Mouse (Mus musculus): ENCODE measurements around the gene Kcnh4. TPM values are rescaled to one million over a fixed set of nuclear protein-coding genes. Genes with fewer than 3 reads are reported as not detected.

The Kcnh4 gene
- total RNA-seq, 2 experiments from 2014 or later: not detected

DNA sequence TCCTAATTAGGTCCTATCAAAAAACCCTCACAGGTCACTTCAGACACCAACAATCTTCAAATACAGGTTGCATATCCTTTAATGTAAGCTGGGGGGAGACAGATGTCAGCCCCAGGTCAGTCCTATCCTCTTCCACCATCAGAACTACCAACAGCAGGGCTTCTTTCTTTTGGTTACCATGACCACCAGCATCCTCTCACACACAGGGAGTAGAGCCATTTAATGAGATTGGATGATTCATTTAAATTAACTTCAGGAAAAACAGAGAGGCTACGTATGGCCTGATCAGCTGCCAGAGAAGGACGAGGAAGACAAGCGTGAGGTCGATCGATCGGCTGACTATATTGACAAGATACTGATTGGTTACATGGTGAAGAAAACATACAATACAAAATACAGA lies 44.8 kb downstream of the Kcnh4 start:
- no peak for DNase-seq (ENCODE audit: low spot score)
- intact Hi-C loops (cut with DNase I): loop anchor here (1.0 to 10.0 kb wide), 4 partner anchors 46 to 350 kb away; no protein-coding TSS in a partner anchor

GRCm38 (mm10) chr11:100714534-100714915 lies 45.2 kb downstream of the Kcnh4 start:
- intact Hi-C loops (cut with DNase I): loop anchor here (1.0 to 10.0 kb wide), 4 partner anchors 47 to 350 kb away; no protein-coding TSS in a partner anchor
- no peak for DNase-seq (ENCODE audit: low spot score)

DNA sequence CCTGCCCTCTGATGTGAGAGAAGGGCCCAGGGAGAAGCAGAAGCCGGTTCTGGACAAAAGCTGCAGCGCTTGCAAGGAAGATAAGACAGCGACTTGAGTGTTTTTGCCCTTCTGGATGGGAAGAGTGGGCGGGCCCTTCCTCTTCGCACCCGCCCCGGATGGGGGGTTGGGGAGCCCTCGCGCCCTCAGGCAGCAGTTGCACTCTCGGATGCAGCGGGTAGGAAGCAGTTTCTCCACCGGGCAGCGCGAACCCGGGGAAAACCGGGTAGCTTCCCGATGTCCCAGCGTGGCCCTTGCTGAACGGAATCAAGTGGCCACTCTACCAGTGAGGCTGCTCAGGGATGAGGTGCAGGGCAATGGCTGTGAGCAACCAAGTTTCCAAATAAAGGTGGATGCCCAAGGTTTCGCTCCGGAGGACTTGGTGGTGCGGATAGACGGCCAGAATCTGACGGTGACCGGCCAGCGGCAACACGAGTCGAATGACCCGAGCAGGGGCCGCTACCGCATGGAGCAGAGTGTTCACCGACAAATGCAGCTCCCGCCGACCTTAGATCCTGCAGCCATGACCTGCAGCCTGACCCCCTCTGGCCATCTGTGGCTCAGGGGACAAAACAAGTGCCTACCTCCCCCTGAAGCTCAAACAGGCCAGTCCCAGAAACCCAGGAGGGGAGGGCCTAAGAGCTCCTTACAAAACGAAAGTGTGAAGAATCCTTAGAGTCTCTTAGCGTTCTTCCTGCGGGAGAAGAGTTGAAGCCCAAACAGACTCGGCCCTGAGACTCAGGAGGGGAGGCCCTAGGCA lies 45.8 kb downstream of the Kcnh4 start, which contains the start of gene Hspb9:
Gene Hspb9, plus strand, starts transcription at position 116 of the 799 bp plus-strand sequence.
- peak; percentile 68 for DNase-seq (ENCODE audit: low spot score)
- intact Hi-C loops (cut with DNase I): loop anchor here (1.0 to 10.0 kb wide), 4 partner anchors 47 to 351 kb away; no protein-coding TSS in a partner anchor

DNA sequence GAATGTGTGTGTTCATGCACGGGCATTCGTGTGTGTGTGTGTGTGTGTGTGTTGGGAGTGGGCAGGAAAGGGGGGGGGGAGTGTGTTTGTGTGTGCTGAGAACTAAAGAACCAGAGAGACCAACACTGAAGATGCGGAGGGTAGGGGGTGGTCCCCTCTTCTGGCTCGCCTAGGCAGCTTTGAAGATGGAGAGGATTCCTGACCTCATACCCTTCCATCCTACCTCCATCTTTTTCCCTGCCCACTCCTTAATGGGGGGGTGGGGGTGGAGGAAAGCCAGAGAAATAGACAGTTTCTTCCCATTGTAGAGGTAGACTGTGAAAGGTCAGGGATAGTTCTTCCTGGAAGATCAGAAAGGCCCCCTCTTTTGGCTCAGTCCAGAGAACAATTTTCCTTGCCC lies 46.6 kb downstream of the Kcnh4 start:
- intact Hi-C loops (cut with DNase I): loop anchor here (5.0 to 10.0 kb wide), 2 partner anchors 149 to 352 kb away; no protein-coding TSS in a partner anchor
- no peak for DNase-seq (ENCODE audit: low spot score)

DNA sequence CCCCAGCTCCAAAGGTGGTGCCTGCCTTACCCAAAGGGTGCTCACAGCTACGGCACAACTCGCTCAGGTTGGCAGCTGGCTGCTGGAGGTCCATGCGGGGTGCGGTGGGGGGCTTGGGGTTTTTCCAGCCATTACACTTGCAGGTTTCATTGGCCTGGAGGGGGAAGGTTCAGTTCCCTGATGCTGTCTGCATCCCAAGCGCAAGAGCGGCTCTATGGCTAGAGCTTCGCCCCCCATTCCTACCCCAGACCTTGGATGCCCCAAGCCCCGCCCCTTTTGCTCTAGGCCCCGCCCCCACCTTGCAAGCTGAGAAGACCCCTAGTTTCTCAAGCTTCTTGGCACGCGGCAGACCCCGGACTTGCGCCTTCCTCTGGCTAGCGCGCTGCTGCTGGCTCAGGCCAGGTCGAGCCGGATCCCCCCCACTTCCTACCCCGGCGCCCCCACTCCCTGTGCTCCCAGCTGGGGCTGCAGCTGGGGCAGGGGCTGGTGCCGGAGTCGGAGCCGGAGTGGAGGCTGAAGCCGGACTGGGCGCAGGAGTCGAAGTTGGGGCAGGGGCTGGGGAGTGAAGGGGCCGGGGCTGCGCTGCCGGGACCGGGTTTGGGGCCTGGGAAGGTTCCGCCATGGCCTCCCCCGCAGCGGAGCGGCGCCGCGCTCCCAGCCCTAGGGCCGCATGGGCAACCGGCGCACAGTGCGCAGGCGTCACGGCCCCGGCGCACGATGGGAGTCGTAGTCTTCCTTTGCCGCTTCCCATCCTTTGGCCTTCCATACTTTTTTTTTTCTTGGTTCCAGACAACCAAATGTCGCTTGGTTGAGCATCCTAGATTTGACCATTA lies 47.7 kb downstream of the Kcnh4 start, which contains the start of gene Kat2a:
Gene Kat2a, minus strand, starts transcription at position 683 of the 833 bp plus-strand sequence.
- peak; percentile 74 for DNase-seq (ENCODE audit: low spot score)
- intact Hi-C loops (cut with DNase I): loop anchor here (5.0 to 10.0 kb wide), 2 partner anchors 150 to 353 kb away; no protein-coding TSS in a partner anchor

- intact Hi-C loops (cut with DNase I): loop anchor here (5.0 to 10.0 kb wide), 2 partner anchors 151 to 354 kb away; no protein-coding TSS in a partner anchor
- no peak for DNase-seq (ENCODE audit: low spot score)
Observed at GRCm38 (mm10) chr11:100710977-100711376, 48.8 kb downstream of the Kcnh4 start.

- intact Hi-C loops (cut with DNase I): loop anchor here (5.0 to 10.0 kb wide), 2 partner anchors 152 to 354 kb away; no protein-coding TSS in a partner anchor
- no peak for DNase-seq (ENCODE audit: low spot score)
Observed at GRCm38 (mm10) chr11:100710528-100710927, 49.2 kb downstream of the Kcnh4 start.

DNA sequence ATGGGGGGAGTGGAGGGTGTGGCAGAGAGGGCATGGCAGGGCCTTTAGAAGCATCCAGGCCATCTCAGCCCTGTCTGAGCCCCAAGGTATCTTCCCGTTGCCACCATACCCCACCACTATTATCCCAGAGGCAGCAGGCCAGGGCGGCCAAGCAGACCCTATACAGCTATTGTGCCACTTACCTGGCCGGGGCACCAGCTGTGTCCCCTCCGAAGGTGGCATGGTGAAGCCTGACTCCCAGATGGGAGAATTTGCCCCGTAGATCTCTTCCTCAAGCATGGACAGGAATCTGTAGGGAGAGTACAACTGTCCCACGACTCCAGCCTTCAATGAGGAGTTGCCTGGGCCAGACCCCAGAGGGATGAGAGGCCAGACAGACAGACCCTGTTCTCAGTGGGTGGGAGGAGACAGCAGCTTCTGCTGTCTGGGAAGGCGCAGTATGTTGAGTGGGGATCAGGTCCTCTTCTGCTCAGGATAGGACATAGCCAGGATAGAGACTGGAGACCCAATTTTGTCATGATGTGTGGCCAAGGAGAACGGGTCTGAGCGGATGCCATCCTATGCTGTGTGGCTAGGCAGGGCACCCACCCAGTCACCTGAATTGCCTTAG lies 50.4 kb downstream of the Kcnh4 start:
- no peak for DNase-seq (ENCODE audit: low spot score)
- intact Hi-C loops (cut with DNase I): no loop called here

DNA sequence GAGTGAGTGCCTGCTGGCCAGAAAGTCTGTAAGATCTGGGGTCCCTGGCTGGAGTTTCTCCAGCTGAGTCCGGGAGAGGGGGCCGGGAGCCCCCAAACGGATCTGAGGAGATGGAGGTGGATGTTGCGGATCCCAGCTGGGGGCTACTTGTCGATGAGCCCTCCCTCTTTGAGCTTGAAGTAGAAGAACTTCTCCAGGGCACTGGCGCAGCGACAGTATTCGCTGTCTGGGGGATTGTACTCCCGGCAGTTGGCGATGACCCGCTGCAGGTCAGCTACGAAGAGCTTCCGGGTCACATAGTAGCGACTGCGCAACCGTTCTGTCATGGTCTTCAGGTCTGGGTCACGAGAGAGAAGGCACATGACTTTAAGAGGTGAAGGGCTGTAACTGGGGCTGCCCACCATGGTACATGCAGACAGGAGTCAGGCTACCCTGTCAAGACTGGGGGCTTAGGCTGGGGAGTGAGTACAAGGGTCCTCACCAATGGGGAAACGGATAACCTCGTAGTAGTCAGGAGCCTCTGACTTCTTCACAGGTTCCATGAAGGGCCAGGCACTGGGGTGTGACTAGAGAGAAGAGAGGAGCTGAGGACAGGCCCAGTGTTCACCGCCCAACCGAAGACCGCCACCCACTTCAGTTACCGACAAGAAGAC lies 54.5 kb downstream of the Kcnh4 start:
- DNase-seq (ENCODE audit: low spot score): no peak
- intact Hi-C loops (cut with DNase I): no loop called here

GRCm38 (mm10) chr11:100703851-100704531 lies 55.8 kb downstream of the Kcnh4 start, which contains the start of gene Dhx58:
Gene Dhx58 (minus strand): TSS chr11:100704271.
- no peak for DNase-seq (ENCODE audit: low spot score)
- intact Hi-C loops (cut with DNase I): loop anchor here (2.0 kb wide), 2 partner anchors 77 to 133 kb away; no protein-coding TSS in a partner anchor

GRCm38 (mm10) chr11:100703366-100703765 lies 56.4 kb downstream of the Kcnh4 start:
- no peak for DNase-seq (ENCODE audit: low spot score)
- intact Hi-C loops (cut with DNase I): loop anchor here (2.0 kb wide), 2 partner anchors 77 to 133 kb away; no protein-coding TSS in a partner anchor

DNA sequence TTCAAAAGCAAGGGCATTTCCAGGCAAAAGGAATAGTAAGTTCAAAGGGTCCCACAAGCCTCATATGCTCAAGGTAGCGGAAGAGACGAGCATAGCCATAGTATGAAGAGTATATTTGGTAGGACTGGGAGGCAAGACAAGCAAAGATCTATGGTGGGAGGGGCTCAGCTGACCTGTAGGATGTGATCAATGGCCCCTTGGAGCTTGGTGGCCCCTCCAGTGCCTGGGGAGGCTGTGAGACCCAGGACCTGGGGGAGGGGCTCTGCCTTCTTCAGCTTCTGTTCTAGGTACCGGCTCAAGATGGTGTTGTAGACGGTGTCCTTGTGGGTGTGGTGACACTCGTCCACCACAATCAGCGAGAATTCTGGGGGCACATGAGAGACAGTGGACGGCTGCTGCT lies 56.8 kb downstream of the Kcnh4 start:
- DNase-seq (ENCODE audit: low spot score): no peak
- intact Hi-C loops (cut with DNase I): loop anchor here (2.0 kb wide), 2 partner anchors 76 to 132 kb away; no protein-coding TSS in a partner anchor

GRCm38 (mm10) chr11:100702081-100702851 lies 57.5 kb downstream of the Kcnh4 start:
- intact Hi-C loops (cut with DNase I): loop anchor here (2.0 kb wide), 2 partner anchors 75 to 131 kb away; no protein-coding TSS in a partner anchor

DNA sequence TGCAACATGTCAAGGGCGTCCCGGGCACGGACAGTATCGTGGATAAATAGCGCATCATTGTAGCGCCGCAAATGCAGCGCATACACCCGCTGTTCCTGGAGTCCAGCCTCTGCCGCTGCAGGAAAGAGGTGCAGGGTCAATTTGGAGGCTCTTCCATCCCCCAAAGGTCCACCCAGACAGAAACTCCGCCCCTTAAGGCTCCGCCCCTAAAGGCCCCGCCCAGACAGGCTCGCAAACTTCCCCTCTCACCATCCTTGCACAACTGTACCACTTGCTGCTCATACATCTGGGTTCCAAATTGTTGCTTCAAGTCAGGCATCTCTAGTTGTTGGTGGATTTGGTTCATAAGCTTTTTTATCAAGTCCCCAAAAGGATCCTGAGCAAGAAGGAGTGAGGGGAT lies 58.4 kb downstream of the Kcnh4 start:
- intact Hi-C loops (cut with DNase I): no loop called here
- DNase-seq (ENCODE audit: low spot score): no peak

More at GRCm38 (mm10) chr11:100702081-100702851, 57.5 kb downstream of the Kcnh4 start:
- DNase-seq (ENCODE audit: low spot score): no peak

DNA sequence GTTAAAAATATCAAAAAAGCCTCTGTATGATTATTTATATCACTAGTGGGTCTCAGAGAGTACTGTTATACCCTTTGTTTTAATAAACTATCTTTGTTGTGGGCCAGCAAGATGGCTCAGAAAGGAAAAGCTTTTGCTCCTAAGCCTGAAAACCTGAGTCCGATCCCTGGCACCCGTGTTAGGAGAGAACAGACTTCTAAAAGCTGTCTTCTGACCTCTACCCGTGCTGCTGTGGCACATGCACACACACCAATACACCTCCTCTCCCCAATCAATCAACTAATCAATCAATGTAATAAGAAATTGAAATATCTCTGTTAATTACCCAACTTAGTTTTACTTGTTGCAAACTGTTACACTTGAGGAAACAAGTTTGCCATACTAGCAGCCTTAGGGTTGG lies 59.0 kb downstream of the Kcnh4 start:
- no peak for DNase-seq (ENCODE audit: low spot score)
- intact Hi-C loops (cut with DNase I): no loop called here

- no peak for DNase-seq (ENCODE audit: low spot score)
- intact Hi-C loops (cut with DNase I): loop anchor here (5.0 kb wide), 1 partner anchor 211 kb away; no protein-coding TSS in a partner anchor
Observed at GRCm38 (mm10) chr11:100697921-100698320, 61.8 kb downstream of the Kcnh4 start.

DNA sequence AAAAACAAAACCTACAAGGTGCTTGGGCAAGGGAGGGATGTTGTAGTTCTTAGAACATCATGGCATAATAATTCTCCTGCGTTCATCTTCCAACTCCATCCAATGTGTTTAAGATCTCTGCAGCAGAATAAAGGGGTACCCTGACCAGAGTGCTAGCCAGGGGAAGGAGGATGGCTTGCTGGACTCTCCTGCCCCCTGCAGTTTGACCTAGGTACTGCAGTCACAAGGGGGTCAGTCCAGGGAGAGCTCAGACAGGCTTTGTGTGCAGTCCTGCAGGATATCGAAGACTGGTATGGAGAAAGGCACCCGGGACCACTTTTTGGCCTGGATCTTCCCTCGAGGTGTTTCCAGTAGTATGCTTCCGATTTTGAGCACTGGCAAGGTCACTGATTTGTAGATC lies 64.8 kb downstream of the Kcnh4 start:
- intact Hi-C loops (cut with DNase I): loop anchor here (1.0 to 5.0 kb wide), 3 partner anchors 68 to 208 kb away; no protein-coding TSS in a partner anchor

More for the DNA sequence above, 64.8 kb downstream of the Kcnh4 start:
- DNase-seq (ENCODE audit: low spot score): no peak
